Mouse (Mus musculus) layer of hippocampus, postnatal 25 days (tissue): Measurements from ENCODE around the gene Itga2. TPM values are rescaled to one million over a fixed set of nuclear protein-coding genes. Genes with fewer than 3 reads are reported as not detected.

ENCODE experiments used
- DNase-seq, 2 experiments: peaks; one replicate each; pipeline ENCODE4 v3.0.0; 2022; ENCODE audit warnings: mixed read lengths in 2 of 2, low spot score in 1 of 2; ENCODE audit errors: extremely low spot score in 1 of 2
- total RNA-seq, 2 experiments: library from RNA; stranded (reverse); gene quantifications; 2 replicates each; pipeline ENCODE4 v1.2.3; 2021

The Itga2 gene
- total RNA-seq, 2 experiments from 2014 or later, result 0.09 to 0.12 TPM

DNA sequence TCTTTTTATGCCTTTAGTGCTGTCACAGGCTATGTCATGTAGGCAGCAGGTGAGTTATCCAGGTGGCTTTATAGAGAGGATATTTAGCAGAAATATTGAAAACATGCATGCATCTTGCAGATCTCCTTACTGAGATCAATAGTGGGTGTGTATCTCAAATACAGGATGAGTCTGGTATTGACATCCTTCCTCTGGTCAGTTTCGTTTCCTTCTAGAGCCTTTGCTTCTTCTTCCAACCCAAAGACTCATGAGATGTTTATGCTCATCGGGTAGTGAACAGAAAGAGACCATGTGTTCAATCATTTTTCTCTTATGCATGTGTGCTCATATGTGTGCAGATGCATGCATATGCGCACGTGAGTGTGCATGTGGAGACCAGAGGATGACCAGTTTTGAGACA lies 44.6 kb downstream of the Itga2 start:
- no peak for DNase-seq

DNA sequence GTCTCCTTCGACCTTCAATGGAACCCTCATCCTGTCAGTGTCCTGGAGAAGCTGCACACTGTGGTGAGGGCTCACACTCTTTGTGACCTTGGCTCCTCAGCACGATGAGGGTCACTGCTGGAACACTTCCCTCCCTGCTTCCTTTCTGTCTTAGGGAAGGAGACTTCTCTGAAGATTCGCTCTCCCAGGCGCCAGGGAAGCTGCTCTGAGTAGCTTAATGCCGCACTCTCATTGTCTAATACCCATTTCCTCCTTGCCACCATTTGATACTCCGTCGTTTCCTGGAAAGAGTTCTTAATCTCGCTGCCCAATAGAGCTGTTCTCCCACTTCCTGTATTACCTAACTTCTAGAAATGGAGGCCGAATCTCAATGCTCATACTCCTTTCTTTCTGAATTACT lies 46.7 kb downstream of the Itga2 start:
- no peak for DNase-seq

GRCm38 (mm10) chr13:114878667-114879066 lies 53.2 kb downstream of the Itga2 start:
- no peak for DNase-seq

GRCm38 (mm10) chr13:114876005-114876520 lies 55.8 kb downstream of the Itga2 start:
- DNase-seq, result no peak

- DNase-seq, result no peak
These were observed 57.2 kb downstream of the Itga2 start for GRCm38 (mm10) chr13:114874738-114875137.

GRCm38 (mm10) chr13:114857525-114857924 lies 74.4 kb downstream of the Itga2 start:
- no peak for DNase-seq

DNA sequence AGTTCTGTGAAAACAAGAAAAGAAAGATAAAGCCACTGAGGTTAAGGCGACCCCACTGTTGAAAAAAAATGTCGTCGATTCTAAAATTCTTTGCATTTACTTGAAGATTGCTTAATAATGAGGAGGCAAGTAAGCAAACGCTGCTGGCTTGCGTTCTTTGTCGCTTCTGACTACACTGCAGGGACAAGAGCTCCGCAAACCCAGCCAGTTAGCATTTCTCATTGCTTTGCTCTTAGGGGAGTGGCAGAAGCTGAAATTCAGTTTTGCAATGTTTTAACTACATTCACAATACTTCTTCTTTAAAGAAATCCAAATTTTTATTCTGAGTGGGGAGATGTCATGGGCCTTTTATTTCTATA lies 75.7 kb downstream of the Itga2 start:
- DNase-seq, result no peak

GRCm38 (mm10) chr13:114855573-114856268 lies 76.2 kb downstream of the Itga2 start:
- DNase-seq, result no peak

GRCm38 (mm10) chr13:114854428-114854827 lies 77.5 kb downstream of the Itga2 start:
- no peak for DNase-seq

DNA sequence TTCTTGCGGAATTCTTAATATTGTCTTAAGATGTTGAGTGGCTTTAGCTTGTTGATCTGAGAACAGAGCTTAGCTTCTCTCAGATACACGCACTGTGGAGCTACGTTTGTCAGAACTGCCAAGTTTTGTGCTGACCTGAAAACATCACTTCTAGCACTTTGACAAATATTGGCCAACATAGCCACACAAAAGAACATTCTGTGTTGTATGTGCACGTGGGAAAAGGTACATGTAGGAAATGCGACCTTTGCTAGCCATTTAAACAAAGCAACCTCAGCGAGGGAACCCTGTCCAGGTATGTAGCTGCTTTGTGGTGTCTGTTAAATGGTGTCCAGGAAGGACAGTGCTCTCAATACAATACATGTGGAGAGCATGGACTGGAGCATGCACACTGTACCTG lies 77.9 kb downstream of the Itga2 start:
- DNase-seq, result no peak

- DNase-seq, result no peak
These were observed 78.7 kb downstream of the Itga2 start for GRCm38 (mm10) chr13:114853152-114853551.

- DNase-seq, result no peak
These were observed 79.4 kb downstream of the Itga2 start for GRCm38 (mm10) chr13:114852264-114853111.

DNA sequence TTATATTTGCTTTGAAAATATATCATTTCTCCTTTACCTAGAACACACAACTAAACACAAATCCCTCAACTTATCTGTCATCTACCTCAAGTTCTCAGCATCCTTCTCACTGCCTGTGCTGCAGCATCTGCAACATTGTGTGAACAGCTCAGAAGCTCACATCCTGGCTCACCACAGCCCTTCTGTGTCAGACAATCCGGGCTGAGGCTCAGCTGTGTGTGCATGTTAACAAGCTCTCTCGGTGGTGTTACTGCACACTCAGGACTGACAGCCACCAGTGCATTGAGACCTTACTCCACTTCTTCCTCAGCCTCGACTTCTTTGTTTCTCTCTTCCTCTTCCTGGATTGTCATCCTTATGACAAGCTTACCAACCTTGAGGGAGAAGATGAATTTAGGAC lies 83.0 kb downstream of the Itga2 start:
- DNase-seq, result no peak

- DNase-seq, result no peak
These were observed 86.1 kb downstream of the Itga2 start for GRCm38 (mm10) chr13:114845804-114846203.

- no peak for DNase-seq
These were observed 88.6 kb downstream of the Itga2 start for GRCm38 (mm10) chr13:114843318-114843717.

GRCm38 (mm10) chr13:114840545-114840944 lies 91.4 kb downstream of the Itga2 start:
- no peak for DNase-seq

GRCm38 (mm10) chr13:114839098-114839497 lies 92.8 kb downstream of the Itga2 start:
- DNase-seq, result no peak

GRCm38 (mm10) chr13:114838535-114838990 lies 93.3 kb downstream of the Itga2 start:
- peak; percentile 22 to 54 for DNase-seq

DNA sequence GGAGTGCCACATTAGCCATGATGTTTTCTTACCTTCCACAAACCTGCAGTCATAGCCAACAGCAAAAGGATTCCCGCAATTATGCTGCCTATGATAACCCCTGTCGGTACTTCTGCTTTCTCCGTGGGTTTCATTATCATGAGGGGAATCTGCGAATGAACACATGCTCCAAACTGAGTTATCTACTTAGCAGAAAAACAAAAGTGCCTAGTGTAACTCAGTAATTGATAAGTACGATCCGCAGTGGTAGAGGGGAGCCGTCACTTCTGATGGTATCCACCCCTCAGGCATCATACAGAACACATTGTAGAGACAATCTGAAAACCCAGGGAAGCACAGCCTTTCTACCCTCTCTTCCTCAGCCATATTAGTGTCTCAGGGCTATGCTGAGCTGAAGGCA lies 94.8 kb downstream of the Itga2 start:
- no peak for DNase-seq

DNA sequence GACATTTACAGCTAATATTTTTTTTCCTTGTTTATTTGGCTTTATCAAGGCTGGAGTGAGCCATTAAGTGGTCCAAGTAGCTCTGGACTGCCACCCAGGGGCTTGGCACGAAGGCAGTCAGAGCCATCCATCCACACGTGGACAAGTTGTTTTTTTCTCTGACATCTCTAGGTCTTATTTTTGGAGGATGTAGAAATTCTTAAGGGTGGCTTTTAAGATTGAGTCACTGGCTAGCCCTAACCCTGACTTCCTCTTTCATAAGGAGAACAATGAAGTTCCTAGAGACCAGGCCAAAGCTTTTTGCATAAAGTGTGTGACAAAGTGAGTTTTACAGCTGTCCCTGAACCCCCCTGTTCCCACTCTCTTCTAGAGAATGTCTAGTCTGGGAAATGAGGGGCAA lies 97.3 kb downstream of the Itga2 start:
- DNase-seq, result no peak

DNA sequence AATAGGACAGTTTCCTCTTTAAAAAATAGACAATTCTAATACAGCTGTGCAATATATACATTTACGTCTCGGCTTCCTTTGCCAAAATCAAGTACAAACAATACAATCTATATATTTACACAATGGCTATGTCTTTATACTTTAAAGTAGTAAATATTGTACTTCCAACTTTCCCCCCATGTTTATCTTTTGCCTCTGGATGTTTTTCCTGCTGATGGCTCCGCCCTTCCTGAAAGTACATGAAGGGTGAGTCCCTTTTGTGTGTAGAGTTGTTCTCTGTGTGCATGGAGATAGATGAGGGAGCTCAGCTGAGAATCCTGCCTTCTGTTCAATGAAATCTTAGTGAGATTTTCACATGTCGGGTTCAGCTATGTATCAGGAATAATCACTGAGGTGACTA lies 98.5 kb downstream of the Itga2 start:
- DNase-seq, result no peak

DNA sequence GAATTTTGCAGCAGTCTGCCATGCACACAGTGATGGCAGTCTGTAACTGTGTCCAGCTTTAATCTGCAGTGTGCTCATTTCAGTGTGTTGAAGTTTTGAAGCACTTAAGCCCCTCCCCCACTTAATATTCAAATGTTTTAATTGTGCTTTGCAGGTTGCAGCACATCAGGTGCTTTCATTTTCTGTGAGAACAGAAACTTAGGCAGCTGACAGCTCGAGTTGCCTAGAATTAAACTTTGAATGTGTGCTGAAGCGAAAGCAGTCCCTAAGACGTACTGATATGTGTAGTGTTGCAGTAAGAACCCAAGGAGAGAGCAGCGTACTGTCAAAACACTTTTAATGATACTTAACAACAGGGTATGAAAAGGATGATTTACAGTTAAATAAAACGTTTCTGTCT lies 99.1 kb downstream of the Itga2 start:
- DNase-seq, result no peak
